ENCODE assay signal across 11 mouse cellular contexts in genomic region chr10:83036340-83037045, GRCm38 (mm10). TPM values are rescaled to one million over a fixed set of nuclear protein-coding genes. Genes with fewer than 3 reads are reported as not detected.
A peak's percentile ranks its signal among the peaks of the same experiment; 100 is the strongest.
DNase-seq lines count a peak whose midpoint lies in the region; ATAC-seq and TF ChIP-seq lines count a peak whose summit lies in the region.
"Had no signal": no experiment of that assay in that cellular context is flagged by ENCODE, and none has a peak within 500 bp of the region (broad histone marks: within the 10 kb centered on the region; RNA-seq: fewer than 3 reads in every experiment).

No protein-coding gene starts in this region.

- no peak for ATAC-seq in forebrain, embryonic 12.5 days (ENCODE audit: low FRiP score)
- ATAC-seq in liver, embryonic 11.5 days (replicated peaks; ENCODE audit: low FRiP score): peak; percentile 46; the same call in 1 of the 2 replicates
- peak; percentile 64; the same call in 1 of the 2 replicates for ATAC-seq in limb, embryonic 14.5 days (ENCODE audit: low FRiP score, low read depth)

- no peaks in the 10 kb centered on the region for H3K9me3 ChIP-seq in forebrain, embryonic 10.5 days
- no peaks in the 10 kb centered on the region for H3K9me3 ChIP-seq in forebrain, embryonic 12.5 days
- H3K9me3 ChIP-seq in liver, embryonic 11.5 days (ENCODE audit: control insufficient read depth, low read length): no peaks in the 10 kb centered on the region
- no peaks in the 10 kb centered on the region for H3K9me3 ChIP-seq in limb, embryonic 14.5 days (ENCODE audit: control insufficient read depth, low read length)
- H3K9me3 ChIP-seq: heart, embryonic 13.5 days had no signal

- no peak for DNase-seq in forebrain, embryonic 10.5 days (ENCODE audit: extremely low spot score, low spot score)
- DNase-seq in liver, embryonic 11.5 days (ENCODE audit: low spot score): no peak
- DNase-seq in liver (no peak), ZHBTc4 (ENCODE audit: low read depth, low spot score) (peak; percentile 62), MN1 (ENCODE audit: low spot score) (no peak)
- DNase-seq in limb, embryonic 14.5 days (ENCODE audit: low spot score): no peak
- DNase-seq in cerebellum, postnatal 4 days (ENCODE audit: low spot score in 2 of 2): no peak
- DNase-seq: cerebellum, adult 8-10 months had no signal

- H3K36me3 ChIP-seq in forebrain, embryonic 10.5 days (replicated peaks): no peaks in the 10 kb centered on the region
- H3K36me3 ChIP-seq in forebrain, embryonic 12.5 days (replicated peaks): no peaks in the 10 kb centered on the region
- H3K36me3 ChIP-seq in liver, embryonic 11.5 days (ENCODE audit: control insufficient read depth, insufficient read depth, low read length): no peaks in the 10 kb centered on the region
- 0 out of 2 replicates have a peak, but pooled peaks cover 2% of the 10 kb centered on the region for H3K36me3 ChIP-seq in limb, embryonic 14.5 days (ENCODE audit: control insufficient read depth, insufficient read depth, low read length)
- H3K36me3 ChIP-seq: heart, embryonic 13.5 days had no signal

- H3K4me2 ChIP-seq in forebrain, embryonic 12.5 days: no peak overlapping the region
- H3K4me2 ChIP-seq in liver, embryonic 11.5 days: no peak overlapping the region
- H3K4me2 ChIP-seq in limb, embryonic 14.5 days (replicated peaks; ENCODE audit: low read depth, low read length, severe bottlenecking): no peak overlapping the region
- H3K4me2 ChIP-seq: heart, embryonic 13.5 days had no signal

- 83% methylated on average over 20 of the region's 20 CpGs for WGBS in forebrain, embryonic 10.5 days
- WGBS in forebrain, embryonic 12.5 days: 74% methylated on average over 20 of the region's 20 CpGs
- 84% methylated on average over 20 of the region's 20 CpGs for whole genome bisulfite sequencing in liver, embryonic 11.5 days
- 89% methylated on average over 20 of the region's 20 CpGs for WGBS in limb, embryonic 14.5 days

- peaks cover 33% of the 10 kb centered on the region for H3K4me1 ChIP-seq in forebrain, embryonic 10.5 days
- peaks cover 20% of the 10 kb centered on the region for H3K4me1 ChIP-seq in forebrain, embryonic 12.5 days
- H3K4me1 ChIP-seq in liver, embryonic 11.5 days (replicated peaks; ENCODE audit: control insufficient read depth, insufficient read depth, low read length): peaks cover 6% of the 10 kb centered on the region; the same call in 1 of the 2 replicates
- peaks cover 10% of the 10 kb centered on the region for H3K4me1 ChIP-seq in limb, embryonic 14.5 days (ENCODE audit: control insufficient read depth, insufficient read depth, low read length)

- no peak overlapping the region for H3K4me3 ChIP-seq in forebrain, embryonic 10.5 days
- no peak overlapping the region for H3K4me3 ChIP-seq in forebrain, embryonic 12.5 days (replicated peaks)
- no peak overlapping the region for H3K4me3 ChIP-seq in liver, embryonic 11.5 days (ENCODE audit: low read depth, low read length)
- H3K4me3 ChIP-seq in limb, embryonic 14.5 days (replicated peaks; ENCODE audit: low read length): no peak overlapping the region
- H3K4me3 ChIP-seq: heart, embryonic 13.5 days had no signal

- TF ChIP-seq POLR2A in limb, embryonic 14.5 days (IDR thresholded peaks at IDR 0.05; ENCODE audit: borderline replicate concordance, extremely low read depth, insufficient read depth, insufficient read length): no peak

- H3K27me3 ChIP-seq in forebrain, embryonic 10.5 days (ENCODE audit: poor library complexity, severe bottlenecking): no peaks in the 10 kb centered on the region
- no peaks in the 10 kb centered on the region for H3K27me3 ChIP-seq in forebrain, embryonic 12.5 days
- no peaks in the 10 kb centered on the region for H3K27me3 ChIP-seq in liver, embryonic 11.5 days (replicated peaks; ENCODE audit: control insufficient read depth, insufficient read depth, low read length)
- H3K27me3 ChIP-seq in limb, embryonic 14.5 days (ENCODE audit: control insufficient read depth, insufficient read depth, low read length): peaks cover 17% of the 10 kb centered on the region

- H3K9ac ChIP-seq in forebrain, embryonic 12.5 days: no peak overlapping the region
- no peak overlapping the region for H3K9ac ChIP-seq in liver, embryonic 11.5 days (ENCODE audit: low read depth, low read length)
- no peak overlapping the region for H3K9ac ChIP-seq in limb, embryonic 14.5 days (ENCODE audit: low read depth, low read length, severe bottlenecking)
- H3K9ac ChIP-seq: heart, embryonic 13.5 days; liver, embryonic 14.5 days had no signal

- 0 out of 2 replicates have a peak overlapping the region, but pooled peaks have one; percentile 20 for H3K27ac ChIP-seq in forebrain, embryonic 10.5 days
- H3K27ac ChIP-seq in forebrain, embryonic 12.5 days: no peak overlapping the region
- no peak overlapping the region for H3K27ac ChIP-seq in liver, embryonic 11.5 days (ENCODE audit: low read depth, low read length)
- no peak overlapping the region for H3K27ac ChIP-seq in limb, embryonic 14.5 days (replicated peaks; ENCODE audit: low read depth, low read length)
- H3K27ac ChIP-seq: heart, embryonic 13.5 days; liver, embryonic 14.5 days had no signal

RNA-seq across cellular contexts. Expression of gene Chst11, which starts 51.2 kb away (rescaled TPM):
- 0.99 and 1.1 TPM in 2 replicates for polyA plus RNA-seq in forebrain, embryonic 10.5 days (2016; fragmentation: Nextera tagmentation; extraction: Ambion mirVana)
- polyA plus RNA-seq in forebrain, embryonic 12.5 days (2016; fragmentation: Nextera tagmentation; extraction: Ambion mirVana): 1.8 and 2.6 TPM in 2 replicates
- 2.9 and 3.1 TPM in 2 replicates for polyA plus RNA-seq in liver, embryonic 11.5 days (2014; fragmentation: Nextera tagmentation; extraction: Ambion mirVana)
- 27.6 and 38.4 TPM in 2 replicates for polyA plus RNA-seq in limb, embryonic 14.5 days (2012; rRNA removed)
- polyA plus RNA-seq in limb, embryonic 14.5 days (2014; fragmentation: Nextera tagmentation; extraction: Ambion mirVana): 5.2 and 5.9 TPM in 2 replicates
